Mouse (Mus musculus) c-Kit-negative CD71-positive TER-119-positive erythroid progenitor cells, embryonic 14.5 days (primary cell): ENCODE results near the gene Bcar1.
A peak's percentile ranks its signal among the peaks of the same experiment; 100 is the strongest.

Experiments used
- DNase-seq: peaks from one replicate; pipeline ENCODE4 v3.0.0-alpha.2; 2013; ENCODE audit warnings: low read depth, low spot score

Bcar1 gene

DNA sequence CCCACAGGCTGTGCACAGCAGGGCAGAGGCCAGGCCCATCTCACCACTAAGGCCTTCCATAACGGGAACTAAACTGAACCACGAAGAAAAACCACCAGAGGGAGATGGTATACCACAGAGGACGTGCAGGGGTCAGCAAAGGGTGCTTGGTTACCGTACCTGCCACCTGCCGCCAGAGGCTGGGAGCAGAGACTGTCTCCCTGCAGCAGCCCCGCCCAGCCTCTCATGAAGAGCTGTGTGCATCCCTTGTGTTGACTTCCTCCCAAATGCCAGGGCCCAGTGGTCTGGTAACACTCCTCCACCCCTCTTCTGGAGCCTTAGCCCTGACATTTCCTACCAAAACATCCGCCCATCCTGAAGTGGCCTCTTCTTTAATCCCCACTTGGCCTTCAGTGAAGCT, 4.0 kb downstream of the Bcar1 start:
- no peak for DNase-seq

DNA sequence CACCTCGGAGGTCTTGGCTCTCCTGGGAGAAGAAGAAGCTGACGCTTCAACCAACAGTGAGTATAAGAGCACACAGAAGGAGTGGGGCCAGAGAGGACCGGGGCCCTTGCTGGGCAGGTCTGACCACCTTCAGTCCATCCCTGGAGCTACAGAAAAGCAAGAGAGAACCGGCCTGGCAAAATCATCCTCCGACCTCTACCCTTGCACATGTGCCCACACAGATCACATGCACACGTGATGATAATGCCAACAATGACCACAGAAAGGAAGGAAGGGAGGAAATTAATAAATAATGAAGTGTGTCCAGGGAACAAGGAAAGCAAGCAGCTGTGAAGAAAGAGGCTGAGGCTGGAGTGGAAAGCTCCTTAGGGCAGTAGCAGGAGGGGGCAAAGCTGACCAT, 4.7 kb downstream of the Bcar1 start:
- no peak for DNase-seq

DNA sequence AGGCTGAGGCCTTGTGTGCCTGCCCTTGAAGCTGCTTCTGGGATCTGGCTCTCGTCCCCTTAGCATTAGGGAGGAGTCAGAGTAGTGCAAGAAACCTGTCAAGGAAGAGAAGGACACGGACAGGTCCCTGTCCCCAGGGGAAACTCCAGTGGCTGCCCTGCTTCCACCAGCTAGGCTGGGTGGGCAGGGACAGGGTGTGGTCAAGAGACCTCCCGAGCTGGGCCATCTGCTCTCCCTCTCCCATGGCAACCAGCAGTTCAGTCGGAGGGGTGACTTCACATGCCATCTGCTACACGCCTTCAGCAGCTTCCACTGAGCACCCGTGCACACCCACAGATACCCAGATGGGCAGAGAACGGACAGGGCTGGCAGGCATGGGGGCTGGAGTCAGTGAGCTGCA, 7.3 kb downstream of the Bcar1 start:
- no peak for DNase-seq

DNA sequence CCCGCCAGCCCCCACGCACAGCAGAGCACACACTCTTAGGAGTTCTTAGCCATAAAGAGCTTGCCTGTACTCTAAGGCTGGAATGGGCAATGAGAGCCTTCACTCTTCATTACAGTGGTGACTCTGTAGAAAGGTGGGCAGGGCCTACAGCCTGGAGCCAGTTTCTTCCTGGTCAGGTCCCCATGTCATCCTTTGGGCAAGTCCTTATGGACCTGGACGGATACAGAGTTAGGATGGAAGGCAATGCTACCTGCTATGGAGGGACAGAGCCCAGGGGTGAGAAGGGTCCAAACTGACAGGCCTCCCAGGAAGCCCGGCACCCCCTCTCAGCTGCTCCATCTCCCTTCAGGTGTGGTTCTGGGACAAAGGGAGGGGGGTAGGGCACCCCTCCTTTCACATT, 7.8 kb downstream of the Bcar1 start:
- no peak for DNase-seq

DNA sequence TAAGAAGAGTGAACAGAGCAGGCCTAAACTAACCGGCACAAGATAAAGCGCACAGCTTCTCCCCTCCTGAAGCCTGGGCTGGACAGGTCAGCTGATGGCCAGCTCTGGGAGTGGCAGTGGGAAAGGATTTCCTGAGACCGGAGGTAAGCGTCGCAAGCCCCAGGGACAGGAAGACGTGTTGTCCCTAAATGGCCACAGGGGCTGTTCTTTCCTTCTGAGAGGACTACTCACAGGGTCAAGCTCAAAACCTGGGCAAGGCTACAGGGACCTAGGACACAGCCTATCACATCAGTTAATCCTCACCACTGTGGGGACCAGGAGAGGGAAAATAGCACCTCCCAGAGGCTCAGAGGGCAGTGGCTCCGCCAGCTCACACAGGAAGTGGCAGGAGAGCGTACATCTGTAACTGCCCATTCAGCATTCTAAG, 8.3 kb downstream of the Bcar1 start:
- DNase-seq = no peak

DNA sequence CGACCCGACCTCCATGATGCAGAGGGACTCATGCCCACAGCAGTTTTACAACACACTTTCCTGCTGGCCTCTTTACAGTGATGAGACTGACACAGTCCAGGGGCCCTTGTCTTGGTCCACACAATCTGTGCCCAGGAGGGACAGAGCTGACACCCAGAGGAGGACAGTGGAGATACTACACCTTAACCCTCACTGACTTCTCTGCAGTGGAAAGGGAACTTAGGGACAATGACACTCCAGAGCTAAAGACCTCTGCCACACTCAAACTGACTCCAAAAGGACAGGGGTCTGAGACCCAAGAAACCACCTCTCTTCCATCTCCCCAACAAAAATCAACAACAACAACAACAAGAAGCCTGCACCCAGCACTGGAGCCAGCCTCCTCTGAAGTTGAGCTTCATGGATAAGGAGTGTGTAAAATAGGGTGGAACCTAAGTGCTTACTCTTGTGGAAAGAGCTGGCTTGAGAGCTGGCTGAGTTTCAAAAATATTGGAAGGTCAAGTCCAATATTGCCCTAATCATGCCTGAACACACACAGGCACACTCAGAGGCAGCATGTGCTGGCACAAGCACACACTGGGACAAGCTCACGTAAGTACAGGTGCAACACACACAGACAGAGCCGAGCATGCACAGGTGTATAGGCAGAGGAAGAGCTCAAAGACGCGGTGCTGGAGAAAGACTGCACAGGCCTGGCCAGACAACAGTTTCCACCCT, 9.2 kb downstream of the Bcar1 start:
- DNase-seq = no peak

DNA sequence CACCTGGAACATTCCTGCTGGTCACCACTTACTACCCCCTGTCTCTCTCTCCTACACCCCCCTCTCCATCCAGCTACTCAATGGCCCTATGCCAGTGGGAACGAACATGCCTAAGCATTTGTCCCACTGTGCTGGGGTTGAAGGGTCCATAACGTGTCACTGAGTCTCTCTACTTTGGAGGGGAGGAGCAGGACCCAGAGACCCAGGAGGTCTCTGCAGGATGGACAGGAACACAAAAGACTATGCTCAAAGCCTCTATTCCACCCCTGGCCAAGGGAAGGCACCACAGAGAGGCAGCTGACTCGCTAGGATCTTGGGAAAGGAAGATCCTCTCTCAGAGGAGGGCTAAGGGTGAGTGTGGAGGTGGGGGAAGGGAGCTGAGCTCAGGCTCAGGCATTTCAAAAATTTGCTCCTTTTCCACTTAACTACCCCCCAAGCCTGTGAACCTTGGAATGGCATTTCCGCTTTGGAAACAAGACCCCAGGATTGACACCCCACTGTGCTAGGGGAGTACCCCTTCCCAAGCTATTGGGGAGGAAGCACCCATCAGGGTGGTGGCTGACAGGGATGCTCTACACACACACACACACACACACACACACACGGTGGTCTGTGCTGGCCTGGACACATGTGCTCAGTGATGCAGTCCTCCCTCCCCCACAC, 9.9 kb downstream of the Bcar1 start:
- no peak for DNase-seq

DNA sequence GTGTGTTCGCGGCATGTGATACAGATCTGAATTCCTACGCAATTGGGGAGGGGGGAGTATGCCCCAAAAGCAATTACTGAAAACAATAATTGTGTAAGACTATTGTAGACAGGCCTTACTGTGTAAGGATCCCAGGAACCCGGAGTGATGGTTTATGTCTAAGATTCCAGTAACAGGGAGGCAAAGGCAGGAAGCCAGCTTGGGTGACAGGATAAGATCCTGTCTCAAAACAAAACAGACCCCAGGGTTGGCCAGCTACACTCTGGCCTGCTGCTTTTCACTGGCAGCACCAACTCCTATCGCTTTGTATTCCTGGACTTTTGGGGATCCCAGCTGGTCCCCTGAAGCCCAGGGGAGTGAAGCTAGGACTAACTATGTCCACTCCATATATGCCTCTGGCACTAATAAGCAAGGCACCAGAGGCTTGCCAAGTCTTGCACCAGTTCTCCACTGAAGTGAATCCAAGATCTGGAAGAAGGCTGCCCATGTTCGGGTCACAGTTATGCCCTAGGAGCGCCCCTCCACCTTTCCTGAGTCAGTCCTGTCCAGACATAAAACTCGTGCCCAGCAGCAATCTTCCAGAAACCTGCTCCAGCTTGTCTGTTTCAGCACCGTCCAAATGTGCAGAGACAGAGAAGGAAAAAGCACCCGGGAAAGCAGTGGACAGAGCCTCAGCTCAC, 11.1 kb downstream of the Bcar1 start:
- DNase-seq = no peak

DNA sequence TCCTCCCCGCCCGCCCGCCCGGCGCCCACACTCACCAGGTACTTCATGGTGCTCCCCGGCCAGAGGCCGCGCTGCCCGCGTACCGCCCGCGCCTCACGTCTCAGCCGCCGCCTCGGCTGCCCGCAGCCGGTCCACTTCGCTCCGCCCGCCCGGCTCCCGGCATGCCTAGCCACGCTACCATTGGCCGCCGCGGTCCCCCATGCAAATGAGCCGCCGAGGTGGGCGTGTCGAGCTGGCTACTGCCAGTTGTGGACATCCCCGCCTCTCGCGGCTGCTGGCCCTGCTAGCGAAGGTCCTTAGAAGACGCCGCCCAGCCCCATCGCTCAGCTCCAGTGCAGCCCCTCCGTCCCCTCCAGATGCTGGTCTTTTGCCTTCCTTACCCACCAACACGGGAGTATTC, 11.6 kb downstream of the Bcar1 start:
- peak; percentile 44 for DNase-seq

DNA sequence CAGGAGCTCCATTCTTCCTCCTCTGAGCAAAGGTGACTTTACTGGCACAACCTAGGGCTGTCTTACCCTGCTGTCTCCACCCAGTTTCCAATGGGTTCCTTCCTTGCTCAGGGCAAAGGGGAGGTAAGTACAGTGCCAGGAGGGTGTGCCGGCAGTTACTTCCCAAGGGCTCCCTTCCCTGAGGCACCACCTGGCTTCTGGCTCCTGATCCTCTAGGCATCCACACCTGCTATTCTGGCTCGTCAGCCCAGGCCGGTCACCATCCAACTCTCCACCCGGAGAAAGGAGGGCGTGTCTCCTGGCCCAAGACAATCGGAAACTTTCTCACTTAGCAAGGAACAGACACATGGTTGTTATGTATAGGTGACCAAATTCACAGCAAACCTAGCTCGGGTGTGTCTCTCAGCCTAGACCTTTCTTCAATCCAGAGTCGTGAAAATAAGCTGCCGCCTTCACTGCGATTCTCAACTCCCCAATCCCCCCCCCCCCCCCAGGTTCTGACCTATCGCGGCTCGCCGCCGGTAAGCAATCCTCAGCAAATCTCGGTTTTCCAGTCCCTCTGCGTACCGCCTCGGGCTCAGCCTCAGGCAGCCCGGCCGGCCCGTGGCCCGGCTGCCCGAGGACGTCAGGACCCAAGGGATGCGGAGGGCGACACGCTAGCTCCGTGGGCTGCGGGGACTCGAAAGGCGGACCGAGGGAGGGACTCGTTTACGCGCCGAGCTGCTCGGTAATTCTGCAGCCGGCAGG, 12.2 kb downstream of the Bcar1 start:
- DNase-seq = no peak

DNA sequence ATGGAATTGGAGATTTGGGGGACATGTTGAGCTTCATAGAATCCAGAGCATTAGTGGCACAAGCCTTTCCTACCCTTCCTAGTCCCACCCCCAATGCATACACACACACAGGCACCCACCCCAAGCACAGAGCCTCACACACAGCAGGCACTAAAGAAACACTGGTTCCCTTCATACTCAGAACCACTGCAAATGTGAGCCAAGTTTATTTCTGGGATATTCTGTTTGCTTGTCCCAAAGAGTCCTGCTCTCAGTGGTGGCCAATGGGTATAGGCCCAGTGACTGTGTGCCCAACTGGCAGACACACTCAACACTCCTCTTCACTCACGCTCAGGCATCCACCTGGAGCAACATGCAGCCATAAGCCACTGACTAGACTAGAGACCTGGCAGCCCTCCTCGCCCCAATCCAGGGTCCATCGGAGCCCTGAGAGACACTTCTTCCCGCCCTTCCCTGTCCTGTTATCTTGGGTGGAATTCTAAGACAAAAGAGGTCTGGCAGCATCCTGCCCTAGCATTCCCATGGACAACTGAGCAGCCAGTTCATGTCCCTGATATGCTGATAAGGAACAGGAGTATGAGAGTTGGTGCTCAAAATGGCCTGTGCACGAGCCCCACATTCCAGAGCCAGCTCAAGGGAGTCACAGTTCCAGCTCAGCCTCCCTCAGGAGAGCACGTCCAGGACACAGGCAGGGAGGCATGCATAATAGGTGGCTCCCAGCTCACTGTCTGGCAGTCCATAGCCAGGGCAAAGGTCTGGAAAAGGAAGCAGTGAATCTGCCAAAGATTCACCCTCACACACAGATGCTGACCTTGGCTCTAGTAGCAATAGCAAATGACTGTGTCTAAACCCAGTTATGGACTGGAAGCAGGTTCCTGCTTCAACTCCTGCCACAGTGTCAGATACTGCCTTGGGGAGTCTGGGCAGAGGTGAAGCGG, 14.1 kb downstream of the Bcar1 start:
- DNase-seq = no peak

DNA sequence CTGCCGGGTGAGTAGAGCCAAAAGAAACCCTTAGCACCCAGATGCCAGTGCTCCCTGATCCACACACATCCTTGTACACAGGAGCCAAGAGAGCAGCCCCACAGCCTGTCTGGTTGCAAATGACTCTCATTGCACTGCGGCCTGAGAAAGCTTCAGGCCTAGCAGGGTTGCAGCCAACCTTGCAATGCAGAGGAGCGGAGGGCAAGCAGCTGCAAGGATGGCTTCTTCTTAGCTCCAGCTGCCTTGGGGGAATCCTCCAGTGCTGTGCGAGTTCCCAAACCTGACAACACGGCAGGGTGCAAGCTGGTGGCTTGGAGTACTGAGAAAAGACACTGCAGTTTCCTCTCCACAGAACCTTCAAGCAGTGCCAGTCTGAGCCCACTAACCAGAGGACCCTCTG, 15.1 kb downstream of the Bcar1 start:
- no peak for DNase-seq

DNA sequence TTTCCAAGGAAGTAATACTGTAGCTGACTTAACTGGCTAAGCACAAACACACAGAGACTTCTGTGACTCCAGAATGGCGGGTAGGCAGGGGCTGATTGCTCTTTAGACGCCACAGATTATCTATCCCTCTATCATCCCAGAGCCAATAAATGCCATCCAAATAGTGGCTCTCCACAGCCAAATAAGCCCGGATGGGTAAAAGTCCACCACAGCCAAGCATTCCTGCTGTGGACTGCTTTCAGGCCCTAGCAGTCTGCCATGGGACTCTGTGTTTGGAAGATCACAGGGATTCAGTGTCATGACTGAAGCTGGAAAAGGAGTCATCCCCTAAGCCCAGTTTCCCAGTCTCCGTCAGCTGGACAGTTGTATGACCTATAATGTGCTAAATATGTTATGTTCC, 16.1 kb downstream of the Bcar1 start:
- no peak for DNase-seq

DNA sequence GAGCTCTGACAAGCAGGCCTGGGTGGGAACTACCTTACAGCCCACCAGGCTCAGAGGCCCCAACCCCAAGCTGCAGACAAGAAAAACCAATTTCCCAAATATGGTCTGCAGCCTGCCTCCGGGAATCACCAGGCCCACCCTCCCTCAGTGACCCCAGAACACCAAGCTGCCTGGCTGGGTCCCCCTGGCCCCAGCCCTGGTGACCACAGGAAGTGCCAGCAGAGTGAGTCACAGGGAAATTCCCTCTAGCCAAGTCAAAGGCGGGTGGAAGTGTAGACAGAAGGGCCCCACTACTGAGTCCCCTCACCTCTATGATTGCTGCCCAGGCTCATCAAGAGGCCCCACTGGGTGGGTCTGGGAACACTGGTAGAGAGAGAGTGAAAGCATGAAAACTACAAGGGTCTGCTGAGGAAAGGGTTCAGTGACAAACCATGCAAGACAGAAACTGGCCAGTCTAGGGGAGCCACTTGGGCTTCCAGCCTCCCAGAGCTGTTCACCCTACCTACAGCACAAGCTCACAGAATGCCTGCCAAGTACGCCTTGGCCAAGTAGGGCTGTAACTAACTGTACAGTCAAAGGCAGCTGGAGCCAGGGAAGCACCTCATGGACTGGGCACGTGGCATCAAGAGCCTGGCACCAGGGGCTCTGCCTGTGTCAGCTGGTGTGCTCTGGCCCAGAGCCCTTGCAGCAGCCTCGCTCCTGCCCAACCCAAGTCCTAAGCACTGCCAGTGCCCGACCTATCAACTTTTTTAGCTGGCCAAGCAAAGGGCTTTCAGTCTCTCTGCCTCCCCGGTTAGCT, 17.3 kb downstream of the Bcar1 start:
- no peak for DNase-seq

DNA sequence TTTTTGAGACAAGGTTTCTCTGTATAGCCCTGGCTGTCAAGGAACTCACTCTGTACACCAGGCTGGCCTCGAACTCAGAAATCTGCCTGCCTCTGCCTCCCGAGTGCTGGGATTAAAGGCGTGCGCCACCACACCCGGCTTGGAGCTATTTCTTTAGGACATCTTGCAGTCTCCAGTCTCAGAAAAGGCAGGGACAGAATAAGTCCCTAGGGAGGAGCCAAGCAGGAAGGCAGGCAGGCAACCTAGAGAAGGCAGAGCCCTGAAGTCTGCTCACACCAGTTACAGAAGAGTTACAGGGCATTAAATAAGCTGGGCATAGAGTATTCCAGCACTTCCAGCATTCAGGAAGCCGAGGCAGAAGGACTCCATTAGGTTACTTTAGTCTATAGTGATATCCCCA, 18.3 kb downstream of the Bcar1 start:
- no peak for DNase-seq

DNA sequence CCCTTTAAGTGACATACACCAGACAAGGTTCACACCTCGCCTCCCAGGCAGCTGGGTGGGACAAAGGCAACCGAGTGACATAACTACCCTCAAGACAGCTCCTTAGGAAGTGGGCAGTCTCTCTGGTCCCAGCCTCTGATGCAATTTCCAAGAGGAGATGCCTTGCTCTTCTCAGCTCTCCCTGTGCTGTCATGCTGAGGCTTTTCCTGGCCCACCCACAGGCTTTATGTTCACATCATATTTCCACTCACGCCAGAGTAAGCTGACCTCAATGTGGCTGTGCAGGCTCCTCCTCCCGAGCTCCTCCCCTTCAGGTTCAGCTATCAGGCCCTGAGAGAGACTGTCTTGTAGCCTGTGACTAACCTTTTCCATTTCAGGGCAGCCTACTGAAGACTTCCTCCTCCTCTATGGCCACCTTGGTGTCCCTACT, 23.5 kb downstream of the Bcar1 start:
- no peak for DNase-seq

DNA sequence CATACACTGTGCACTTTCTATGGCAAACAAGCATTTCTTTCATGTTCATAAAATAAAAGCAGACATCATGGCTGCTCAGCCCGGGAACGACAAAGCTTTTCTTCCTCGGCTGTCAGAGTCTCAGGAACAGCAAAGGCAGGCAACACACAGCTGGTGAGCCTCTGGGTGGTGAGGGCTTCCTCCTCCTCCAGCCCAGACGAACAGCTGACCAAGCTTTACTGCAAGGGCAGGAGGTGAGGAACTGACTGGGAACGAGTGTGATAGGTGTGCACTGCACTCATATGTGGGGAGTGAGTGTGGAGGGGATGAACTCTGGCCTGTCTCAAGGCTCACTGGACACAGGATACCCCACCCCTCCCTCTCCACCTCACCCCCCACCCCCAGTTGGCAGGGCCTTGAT, 24.7 kb downstream of the Bcar1 start:
- DNase-seq = no peak

DNA sequence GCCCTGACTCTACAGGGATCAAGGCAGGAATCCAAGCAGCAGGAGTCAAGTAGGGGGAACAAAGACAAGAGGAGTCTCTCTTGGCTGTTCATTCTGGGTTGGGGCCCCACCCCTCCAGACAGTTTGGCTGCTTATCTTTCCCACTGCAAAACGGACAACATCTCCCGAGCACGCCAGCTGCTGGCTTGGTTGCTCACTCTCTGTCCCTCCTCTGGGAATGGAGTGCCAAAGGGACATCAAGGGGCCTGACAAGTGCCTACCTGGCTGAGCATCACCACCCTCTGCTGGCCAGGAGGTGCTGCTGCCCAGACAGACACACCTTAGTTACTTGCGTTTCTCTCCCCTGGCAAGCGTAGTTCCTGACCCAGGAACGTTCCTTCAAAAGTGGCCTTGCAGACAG, 25.7 kb downstream of the Bcar1 start:
- DNase-seq = no peak

DNA sequence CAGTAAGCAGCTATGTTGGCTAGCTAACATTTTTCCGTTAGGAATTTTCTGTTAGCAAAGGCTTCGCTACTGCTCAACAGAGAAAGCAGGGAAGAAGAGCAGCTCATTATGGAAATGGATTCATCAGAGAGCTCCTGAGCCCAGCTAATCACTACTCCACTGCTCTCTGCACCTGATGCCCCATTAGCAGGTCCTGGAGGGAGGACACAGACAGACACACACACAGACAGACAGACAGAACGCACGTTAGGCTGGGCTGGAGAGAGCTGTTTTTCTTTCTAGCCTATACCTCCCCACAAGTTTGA, 26.2 kb downstream of the Bcar1 start:
- no peak for DNase-seq
